In genomic region chr7:128610490-128610889, GRCm38 (mm10) we compare ENCODE assay signal across 8 mouse cellular contexts. TPM values are rescaled to one million over a fixed set of nuclear protein-coding genes. Genes with fewer than 3 reads are reported as not detected.
DNase-seq lines count a peak whose midpoint lies in the region; ATAC-seq and TF ChIP-seq lines count a peak whose summit lies in the region.

No protein-coding gene starts in this region.

- H3K4me1 ChIP-seq in cerebellum, adult 2 months (ENCODE audit: control insufficient read depth, insufficient read depth, low read length): no peaks in the 10 kb centered on the region; the same call in 1 of the 2 replicates
- H3K4me1 ChIP-seq in testis, adult 2 months (ENCODE audit: control insufficient read depth, insufficient read depth, low read length): peaks cover 6% of the 10 kb centered on the region
- H3K4me1 ChIP-seq in liver, embryonic 15.5 days (replicated peaks): peaks cover 27% of the 10 kb centered on the region

- 86% methylated on average over 6 of the region's 6 CpGs for WGBS in cerebellum, adult 2 months
- 78% methylated on average over 6 of the region's 6 CpGs for WGBS in liver, embryonic 15.5 days (ENCODE audit: insufficient replicate concordance)

- H3K4me3 ChIP-seq in cerebellum, adult 2 months (replicated peaks; ENCODE audit: insufficient read depth, low read depth, low read length): peak overlapping the region; percentile 94
- H3K4me3 ChIP-seq in testis, adult 2 months (ENCODE audit: control insufficient read depth, low read depth, low read length): peak overlapping the region; percentile 73
- peak overlapping the region; percentile 80 for H3K4me3 ChIP-seq in liver, embryonic 15.5 days (replicated peaks)

- H3K27me3 ChIP-seq in cerebellum, adult 2 months (ENCODE audit: control insufficient read depth, insufficient read depth, low read length): no peaks in the 10 kb centered on the region
- no peaks in the 10 kb centered on the region for H3K27me3 ChIP-seq in testis, adult 2 months (ENCODE audit: control insufficient read depth, insufficient read depth, low read length)
- H3K27me3 ChIP-seq in liver, embryonic 15.5 days: no peaks in the 10 kb centered on the region

- H3K9me3 ChIP-seq in liver, embryonic 15.5 days (replicated peaks): no peaks in the 10 kb centered on the region

- no peak for ATAC-seq in liver, embryonic 15.5 days (ENCODE audit: insufficient read depth)

- peak overlapping the region; percentile 97 for H3K4me2 ChIP-seq in liver, embryonic 15.5 days

- peak overlapping the region; percentile 77 for H3K27ac ChIP-seq in cerebellum, adult 2 months (ENCODE audit: insufficient read depth, low read length)
- peak overlapping the region; percentile 22; the same call in 1 of the 2 replicates for H3K27ac ChIP-seq in testis, adult 2 months (ENCODE audit: control insufficient read depth, insufficient read depth, low read depth, low read length)
- H3K27ac ChIP-seq in liver, embryonic 15.5 days (replicated peaks): 0 out of 2 replicates have a peak overlapping the region, but pooled peaks have one; percentile 2

- no peak for DNase-seq in cerebellum, adult 2 months
- DNase-seq in cerebellum, adult 11 months: no peak
- no peak for DNase-seq in testis, postnatal 14 days (ENCODE audit: low spot score)
- no peak for DNase-seq in retina, postnatal 1 day
- DNase-seq in Muller cell, postnatal 12 days (ENCODE audit: inconsistent ontology term): no peak
- no peak for DNase-seq in gastrocnemius, adult 18-20 months (ENCODE audit: low spot score)

- no peak for TF ChIP-seq POLR2A in cerebellum, adult 2 months (IDR thresholded peaks at IDR 0.05; ENCODE audit: borderline replicate concordance, insufficient read depth, low read length)
- TF ChIP-seq POLR2A in testis, adult 2 months (IDR thresholded peaks at IDR 0.05; ENCODE audit: control insufficient read depth, low read depth, low read length): no peak

- no peak for TF ChIP-seq CTCF in cerebellum, adult 2 months (IDR thresholded peaks at IDR 0.05; ENCODE audit: borderline replicate concordance, insufficient read depth, low read depth, low read length)
- no peak for TF ChIP-seq CTCF in testis, adult 2 months (IDR thresholded peaks at IDR 0.05; ENCODE audit: control insufficient read depth, insufficient read depth, insufficient replicate concordance, low read depth, low read length)

- H3K36me3 ChIP-seq in testis, adult 2 months (ENCODE audit: control insufficient read depth, insufficient read depth, low read length): no peaks in the 10 kb centered on the region
- H3K36me3 ChIP-seq in liver, embryonic 15.5 days (replicated peaks): no peaks in the 10 kb centered on the region

- H3K9ac ChIP-seq in liver, embryonic 15.5 days: peak overlapping the region; percentile 39; the same call in 1 of the 2 replicates

RNA-seq across cellular contexts. Expression of gene Inpp5f, which starts 0.6 kb away (rescaled TPM):
- polyA plus RNA-seq in cerebellum, adult 2 months (2012; rRNA removed): 101 and 104 TPM in 2 replicates
- 1.4 and 1.5 TPM in 2 replicates for polyA plus RNA-seq in testis, adult 2 months (2012; rRNA removed)
- polyA plus RNA-seq in liver, embryonic 15.5 days (2015; fragmentation: Nextera tagmentation; extraction: Ambion mirVana): 5.5 and 6.3 TPM in 2 replicates
- 1 to 10 TPM; 2.3 to 3.2 TPM for total RNA-seq in gastrocnemius, adult 18-20 months (2021)

Comparison
In these comparisons a context has a peak if more than half of its experiments do, and no peak if none do; other contexts are left out.
1. H3K27ac ChIP-seq: peak in every context shown above with its lines; median percentile 77 in cerebellum, adult 2 months; 22 in testis, adult 2 months; 2 in liver, embryonic 15.5 days.
2. RNA of gene Inpp5f, which starts 0.6 kb away (polyA plus RNA-seq): 101 to 104 TPM in cerebellum, adult 2 months; 5.5 to 6.3 TPM in liver, embryonic 15.5 days and 1.4 to 1.5 TPM in testis, adult 2 months; every median in the first group is over 10 times any median in the second.
3. Peak in every context shown above with its lines, with median percentiles within 50 percentile points of each other: H3K4me3 ChIP-seq.